Mouse (Mus musculus) forebrain, embryonic 12.5 days (tissue): ENCODE measurements around the gene Rtn2. TPM values are rescaled to one million over a fixed set of nuclear protein-coding genes. Genes with fewer than 3 reads are reported as not detected.
"Not testable (repeated sequence)": the region's sequence is repeated elsewhere in the genome, so short reads cannot be mapped to it uniquely, and the experiment has no call there.

Experiments used
- ATAC-seq: fragments of 200-750 bp; cut with Nextera tagmentation; 2 replicates; pipeline ENCODE4 v1.8.0; 2017; ENCODE audit warnings: moderate TSS enrichment; ENCODE audit not compliant: low FRiP score
- H3K27ac ChIP-seq: fragments of 300-500 bp; sonication (generic); 2 replicates; pipeline ENCODE4 v1.5.1; 2016; ENCODE audit warnings: mild to moderate bottlenecking
- H3K27me3 ChIP-seq: fragments of 300-500 bp; sonication (generic); 2 replicates; pipeline ENCODE4 v1.6.1; 2016; ENCODE audit warnings: mild to moderate bottlenecking
- H3K36me3 ChIP-seq: fragments of 300-500 bp; sonication (generic); replicated peaks from 2 replicates; pipeline ENCODE4 v1.6.1; 2016; ENCODE audit warnings: mild to moderate bottlenecking
- H3K4me1 ChIP-seq: fragments of 300-500 bp; sonication (generic); 2 replicates; pipeline ENCODE4 v1.6.1; 2016
- H3K4me2 ChIP-seq: fragments of 300-500 bp; sonication (generic); 2 replicates; pipeline ENCODE4 v1.6.1; 2016; ENCODE audit warnings: mild to moderate bottlenecking, moderate library complexity
- H3K4me3 ChIP-seq: fragments of 300-500 bp; sonication (generic); replicated peaks from 2 replicates; pipeline ENCODE4 v1.5.1; 2016; ENCODE audit warnings: mild to moderate bottlenecking
- H3K9ac ChIP-seq: fragments of 300-500 bp; sonication (generic); 2 replicates; pipeline ENCODE4 v1.6.1; 2016; ENCODE audit warnings: mild to moderate bottlenecking
- H3K9me3 ChIP-seq: fragments of 300-500 bp; sonication (generic); 2 replicates; pipeline ENCODE4 v1.6.1; 2016
- WGBS: fragments of 180-500 bp; shearing (Covaris S2); methylation state at CpG from one replicate; pipeline ENCODE4 v1.1.7; 2016; 5-methylcytosine and 5-hydroxymethylcytosine counted together
- polyA plus RNA-seq: library from polyadenylated mRNA; unstranded; fragments of >200 nt; fragmentation: Nextera tagmentation; extraction: Ambion mirVana; gene quantifications from 2 replicates; pipeline ENCODE4 v1.2.1, GENCODE M21; 2016

Rtn2 gene
- polyA plus RNA-seq, 1 experiment from 2014 or later: 70.3 TPM

DNA sequence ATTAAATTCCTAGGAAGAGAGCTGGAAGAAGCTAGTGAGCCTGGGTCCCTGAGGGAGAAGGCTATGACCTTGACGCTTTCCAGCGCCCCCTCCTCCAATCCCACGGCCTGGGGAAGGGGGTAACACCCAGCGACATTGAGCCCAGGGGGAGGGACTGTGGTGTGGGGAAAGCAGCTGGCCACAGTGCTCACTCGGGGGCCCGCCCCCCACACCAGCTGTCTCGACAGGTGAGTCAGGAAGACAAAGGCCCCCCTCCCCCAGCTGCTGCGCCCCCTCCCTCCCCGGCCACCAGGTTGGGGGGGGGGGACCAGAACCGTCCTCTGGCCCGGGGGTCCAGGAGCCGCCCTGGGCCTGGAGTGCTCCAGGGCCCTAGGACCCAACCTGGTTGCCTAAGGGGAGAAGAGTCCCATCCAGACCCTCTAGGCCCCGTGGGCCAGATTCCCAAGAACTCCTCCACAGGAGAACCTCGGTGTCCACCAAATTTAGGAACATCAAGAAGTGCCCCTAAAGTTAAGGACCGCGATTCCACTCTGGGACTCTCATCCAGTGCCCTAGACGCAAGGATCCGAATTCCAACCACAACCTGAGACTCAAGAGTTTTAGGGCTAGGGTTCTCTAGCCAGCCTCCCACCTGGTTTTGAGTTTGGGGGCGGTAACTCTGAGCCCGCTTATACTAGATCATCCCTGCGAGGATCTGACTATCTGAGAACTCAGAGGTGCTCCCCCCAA, 11.8 kb upstream of the Rtn2 start:
- under 1% methylated on average over 20 of the region's 21 CpGs for WGBS
- ATAC-seq: no peak
- H3K9me3 ChIP-seq: no peaks in the 10 kb centered on the region
- peak overlapping the region; percentile 99 for H3K4me3 ChIP-seq
- peaks cover 28% of the 10 kb centered on the region for H3K4me1 ChIP-seq
- H3K27ac ChIP-seq: peak overlapping the region; percentile 87; the same call in 1 of the 2 replicates
- H3K9ac ChIP-seq: peak overlapping the region; percentile 88
- peak overlapping the region; percentile 95 for H3K4me2 ChIP-seq
- H3K36me3 ChIP-seq: no peaks in the 10 kb centered on the region
- 0 out of 2 replicates have a peak, but pooled peaks cover 3% of the 10 kb centered on the region for H3K27me3 ChIP-seq

DNA sequence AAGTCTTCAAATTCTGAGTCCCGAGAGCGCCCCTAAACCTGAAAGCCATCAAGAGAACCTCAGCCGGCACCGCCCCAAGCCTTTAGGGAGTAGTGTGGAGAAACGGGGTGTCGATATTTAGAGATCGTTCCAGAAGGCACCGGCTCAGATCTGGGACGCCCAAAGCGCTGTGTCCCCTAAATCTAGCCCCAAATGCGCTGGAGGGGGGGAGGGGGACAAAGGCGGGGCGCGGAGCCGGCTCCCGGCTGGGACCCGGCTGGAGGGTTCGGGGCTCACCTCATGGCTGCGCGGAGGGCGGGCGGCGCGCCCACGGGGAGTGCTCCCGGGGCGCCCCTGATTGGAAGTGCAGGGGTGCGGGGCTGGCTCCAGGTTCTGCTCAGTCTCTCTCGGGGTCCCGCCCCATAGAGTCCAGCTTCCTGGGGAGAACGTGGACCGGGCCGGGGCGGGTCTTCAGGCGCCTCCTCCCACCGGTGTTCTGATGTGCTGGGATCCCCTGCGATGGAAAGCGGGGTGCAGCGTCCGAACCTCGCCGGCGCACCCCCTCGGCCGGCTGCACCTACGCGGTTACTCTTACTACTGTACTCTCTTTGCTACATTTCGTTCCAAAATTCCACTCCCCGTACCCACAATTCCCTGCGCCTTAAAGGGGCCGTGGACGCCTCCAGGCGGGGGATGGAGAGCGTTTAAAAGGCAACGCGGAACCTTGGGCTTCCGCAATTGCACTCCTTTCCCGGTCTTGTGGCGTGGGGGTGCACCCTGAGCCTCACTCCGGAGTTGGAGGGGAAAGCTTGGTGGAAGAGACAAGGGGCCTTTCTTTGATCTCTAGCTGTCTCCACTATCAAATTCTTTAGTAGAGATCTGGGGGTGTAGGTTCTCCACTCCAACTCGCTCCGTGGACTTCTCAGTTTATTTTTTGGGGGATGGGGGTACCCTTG, 10.9 kb upstream of the Rtn2 start, which contains the start of gene Vasp:
TSS of gene Vasp (minus strand) at position 580 of the 935 bp plus-strand sequence.
- Histone ChIP-seq H3K4me1 (peaks cover 28% of the 10 kb centered on the region), H3K9me3 (no peaks in the 10 kb centered on the region), H3K36me3 (no peaks in the 10 kb centered on the region), H3K4me3 (peak within 1 kb of the TSS; percentile 99), H3K4me2 (peak within 1 kb of the TSS; percentile 95), H3K27me3 (0 out of 2 replicates have a peak, but pooled peaks cover 3% of the 10 kb centered on the region), H3K9ac (peak within 1 kb of the TSS; percentile 88), H3K27ac (peak within 1 kb of the TSS; percentile 87)
- WGBS: under 1% methylated on average over 60 of the region's 62 CpGs
- ATAC-seq: peak; percentile 70

DNA sequence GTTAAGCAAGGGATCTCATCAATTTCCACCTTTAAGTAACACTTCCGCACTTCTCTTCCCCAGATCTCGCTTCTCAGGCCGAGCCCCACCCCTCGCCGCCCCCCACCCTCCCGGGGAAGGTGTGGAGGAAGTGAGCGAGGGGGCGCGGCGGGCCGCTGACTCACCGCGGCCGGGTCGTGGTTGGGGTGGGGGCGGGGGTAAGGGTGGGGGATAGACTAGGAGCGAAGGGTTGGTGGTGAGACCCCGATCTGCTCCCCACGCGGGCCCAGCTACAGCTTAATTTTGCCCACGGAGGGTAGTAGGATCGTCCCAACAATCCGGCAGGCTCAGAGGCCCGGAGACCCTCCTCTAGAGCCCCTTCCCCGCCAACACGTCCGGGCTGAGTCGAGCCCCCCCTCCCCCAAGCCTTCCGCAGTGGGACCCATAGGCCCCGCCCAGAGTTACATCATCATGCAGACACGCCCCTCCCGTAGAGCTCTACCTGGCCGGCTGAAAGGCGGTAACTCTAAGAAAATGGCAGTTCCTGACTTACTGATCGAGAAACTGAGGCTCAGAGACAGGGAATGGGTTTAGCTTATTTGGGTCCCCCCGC, 10.2 kb upstream of the Rtn2 start:
- Histone ChIP-seq H3K4me2 (peak overlapping the region; percentile 95), H3K9ac (peak overlapping the region; percentile 88), H3K4me3 (peak overlapping the region; percentile 99), H3K4me1 (peaks cover 28% of the 10 kb centered on the region), H3K36me3 (no peaks in the 10 kb centered on the region), H3K27ac (peak overlapping the region; percentile 87), H3K9me3 (no peaks in the 10 kb centered on the region), H3K27me3 (peaks cover 8% of the 10 kb centered on the region; the same call in 1 of the 2 replicates)
- peak; percentile 76 for ATAC-seq
- WGBS: 2% methylated on average over 35 of the region's 36 CpGs

DNA sequence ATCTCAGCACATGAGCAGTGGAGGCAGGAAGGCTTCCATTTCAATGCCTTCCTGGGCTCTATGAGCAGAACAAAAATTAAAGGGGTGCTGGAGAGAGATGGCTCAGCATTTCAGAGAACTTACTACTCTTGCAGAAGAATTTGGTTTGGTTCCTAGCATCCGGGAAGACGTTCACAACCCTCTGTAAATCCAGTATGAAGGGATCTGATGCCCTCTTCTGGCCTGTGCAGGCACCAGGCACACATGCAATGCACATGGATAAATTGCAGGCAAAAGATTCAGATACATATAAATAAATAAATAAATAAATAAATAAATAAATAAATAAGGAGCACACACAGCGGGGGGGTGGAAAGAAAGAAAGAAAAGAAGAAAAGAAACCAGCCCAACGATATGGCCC, 6.2 kb upstream of the Rtn2 start:
- Histone ChIP-seq H3K4me1 (peaks cover 11% of the 10 kb centered on the region), H3K4me2 (no peak overlapping the region), H3K9ac (no peak overlapping the region), H3K27me3 (peaks cover 48% of the 10 kb centered on the region), H3K27ac (no peak overlapping the region), H3K36me3 (no peaks in the 10 kb centered on the region), H3K4me3 (no peak overlapping the region), H3K9me3 (no peaks in the 10 kb centered on the region)
- 58% methylated on average over 4 of the region's 4 CpGs for WGBS
- no peak for ATAC-seq

DNA sequence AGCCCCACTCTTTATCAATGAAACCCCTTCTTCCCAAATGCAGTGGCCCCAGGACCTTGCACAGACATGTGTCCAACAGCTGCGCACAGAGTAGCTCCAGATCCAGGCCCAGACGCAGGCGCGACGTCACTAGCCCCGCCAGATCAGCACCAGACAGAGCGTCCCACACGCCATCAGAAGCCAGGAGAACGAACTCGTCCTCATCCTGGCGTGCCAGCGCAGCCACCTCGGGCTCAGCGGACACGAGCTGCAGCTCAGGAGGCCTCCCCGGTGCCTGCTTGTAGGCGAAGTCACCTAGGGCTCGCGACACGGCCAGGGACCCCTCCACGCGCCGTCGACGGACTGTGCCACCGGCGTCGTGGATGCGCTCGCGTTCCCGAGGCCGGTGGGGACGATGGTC, 3.4 kb upstream of the Rtn2 start:
- Histone ChIP-seq H3K9me3 (no peaks in the 10 kb centered on the region), H3K4me2 (peak overlapping the region; percentile 45), H3K4me1 (peaks cover 17% of the 10 kb centered on the region), H3K36me3 (no peaks in the 10 kb centered on the region), H3K9ac (no peak overlapping the region), H3K27me3 (peaks cover 53% of the 10 kb centered on the region), H3K27ac (no peak overlapping the region), H3K4me3 (peak overlapping the region; percentile 26)
- ATAC-seq: no peak
- WGBS: 5% methylated on average over 34 of the region's 34 CpGs

DNA sequence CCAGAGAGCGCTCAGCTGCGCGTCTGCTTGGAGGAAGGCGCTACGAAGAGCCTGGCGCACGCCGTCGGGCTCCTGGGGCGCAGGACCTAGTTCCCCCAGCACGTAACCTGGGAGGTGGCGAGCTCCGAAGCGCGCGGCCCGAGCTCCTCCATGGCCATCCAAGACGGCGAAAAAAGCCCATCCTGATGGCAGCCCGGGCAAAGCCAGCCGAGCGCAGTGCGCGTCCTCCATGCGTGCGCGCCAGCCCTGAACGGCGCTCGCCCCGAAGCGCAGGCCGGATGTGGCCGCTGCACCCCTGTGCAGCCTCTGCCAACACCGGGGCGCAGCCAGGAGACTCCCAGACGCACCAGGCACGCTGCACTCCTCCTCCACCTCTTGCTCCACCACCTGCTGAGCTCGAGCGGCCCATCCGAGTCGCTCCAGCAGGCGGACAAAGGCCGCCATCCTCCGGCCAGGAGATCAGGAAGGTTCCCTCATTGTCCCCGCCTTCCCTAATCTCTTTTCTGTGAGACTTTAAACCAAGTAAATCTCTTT, 2.8 kb upstream of the Rtn2 start, which contains the start of gene Ppm1n:
TSS of gene Ppm1n (minus strand) at position 484 of the 534 bp plus-strand sequence.
- no peak within 1 kb of the TSS for H3K9ac ChIP-seq
- under 1% methylated on average over 46 of the region's 46 CpGs for WGBS
- peaks cover 21% of the 10 kb centered on the region for H3K4me1 ChIP-seq
- peak within 1 kb of the TSS; percentile 45 for H3K4me2 ChIP-seq
- no peak within 1 kb of the TSS for H3K27ac ChIP-seq
- no peak for ATAC-seq
- H3K9me3 ChIP-seq: no peaks in the 10 kb centered on the region
- H3K27me3 ChIP-seq: peaks cover 50% of the 10 kb centered on the region
- H3K36me3 ChIP-seq: no peaks in the 10 kb centered on the region
- H3K4me3 ChIP-seq: peak within 1 kb of the TSS; percentile 26

DNA sequence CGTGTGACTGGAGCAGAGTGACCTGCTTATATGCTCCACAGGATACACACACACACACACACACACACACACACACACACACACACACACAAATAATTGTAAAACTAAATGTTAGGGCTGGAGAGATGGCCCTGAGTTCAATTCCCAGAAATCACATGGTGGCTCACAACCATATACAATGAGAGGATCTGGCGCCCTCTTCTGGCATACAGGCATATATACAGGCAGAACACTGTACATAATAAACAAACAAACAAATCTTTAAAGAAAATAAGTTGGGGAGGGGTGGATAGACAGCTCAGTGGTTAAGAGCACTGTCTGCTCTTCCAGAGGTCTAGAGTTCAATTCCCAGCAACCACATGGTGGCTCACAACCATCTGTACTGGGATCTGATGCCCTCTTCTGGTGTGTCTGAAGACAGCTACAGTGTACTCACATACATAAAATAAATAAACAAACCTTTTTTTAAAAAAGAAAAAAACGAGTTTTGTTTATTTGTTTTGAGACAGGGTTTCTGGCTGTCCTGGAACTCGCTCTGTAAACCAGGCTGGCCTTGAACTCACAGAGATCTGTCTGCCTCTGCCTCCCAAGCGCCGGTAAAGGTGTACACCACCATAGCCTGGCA, 632 bp upstream of the Rtn2 start:
- Histone ChIP-seq H3K4me2 (peak overlapping the region; percentile 88), H3K4me3 (peak overlapping the region; percentile 80), H3K27me3 (peaks cover 50% of the 10 kb centered on the region), H3K4me1 (peaks cover 21% of the 10 kb centered on the region)
- not testable (repeated sequence) for H3K36me3 ChIP-seq, H3K9ac ChIP-seq, H3K9me3 ChIP-seq, H3K27ac ChIP-seq, ATAC-seq
- WGBS: 41% methylated on average over 6 of the region's 6 CpGs

DNA sequence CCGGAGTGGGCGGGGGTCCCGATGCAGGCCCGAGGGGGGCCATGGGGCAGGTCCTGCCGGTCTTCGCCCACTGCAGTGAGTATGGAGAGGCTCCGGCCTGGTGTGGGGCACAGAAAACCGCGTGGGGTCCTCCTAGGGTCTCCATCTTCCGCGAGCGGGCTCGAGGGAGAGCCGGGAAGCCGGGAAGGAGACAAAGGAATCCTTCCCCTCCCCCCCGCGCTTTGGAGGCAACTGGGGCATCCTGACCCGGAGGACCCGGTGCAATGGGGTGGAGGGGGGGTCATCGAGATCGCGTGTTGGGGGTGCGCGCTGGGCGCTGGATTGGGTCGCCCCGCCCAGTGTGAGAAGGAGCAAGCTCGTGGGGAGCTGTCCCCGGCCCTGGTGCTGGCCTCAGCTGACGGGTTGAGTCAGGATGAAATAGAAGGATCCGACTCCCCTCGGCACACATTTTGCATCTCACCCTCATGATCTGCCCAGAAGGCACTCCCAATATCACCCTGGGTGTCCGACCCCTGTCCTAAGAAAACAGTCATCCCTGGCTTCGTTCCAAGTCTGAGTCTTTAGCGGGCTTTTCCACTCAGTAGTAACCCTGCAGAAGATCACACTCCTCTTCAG, 474 bp downstream of the Rtn2 start:
- Histone ChIP-seq H3K27ac (peak overlapping the region; percentile 87), H3K27me3 (peaks cover 39% of the 10 kb centered on the region), H3K4me3 (peak overlapping the region; percentile 80), H3K36me3 (peaks cover 18% of the 10 kb centered on the region), H3K4me1 (peaks cover 21% of the 10 kb centered on the region), H3K9ac (peak overlapping the region; percentile 91), H3K4me2 (peak overlapping the region; percentile 88), H3K9me3 (no peaks in the 10 kb centered on the region)
- WGBS: 1% methylated on average over 35 of the region's 35 CpGs
- ATAC-seq: peak; percentile 80

DNA sequence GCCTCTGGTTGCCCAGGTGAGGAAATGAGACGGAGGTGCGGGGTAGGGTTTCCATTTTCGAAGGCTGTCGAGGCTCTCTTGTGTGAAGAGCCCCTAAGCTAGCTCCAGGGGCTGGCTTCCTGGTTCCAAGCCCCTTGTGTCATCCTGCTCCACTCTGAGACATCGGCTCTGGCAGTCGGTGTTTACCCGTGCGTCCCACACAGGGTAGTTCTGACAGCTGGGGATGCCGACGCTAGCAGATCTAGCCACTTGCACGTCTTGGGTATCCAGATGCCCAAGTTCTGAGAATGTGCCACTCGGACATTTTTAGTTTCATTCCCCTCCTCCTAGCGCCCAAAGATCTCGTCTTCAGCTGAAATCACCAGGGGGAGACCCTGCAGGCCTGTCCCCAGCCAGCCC, 981 bp downstream of the Rtn2 start:
- WGBS: 31% methylated on average over 14 of the region's 14 CpGs
- peak; percentile 21; the same call in 1 of the 2 replicates for ATAC-seq

DNA sequence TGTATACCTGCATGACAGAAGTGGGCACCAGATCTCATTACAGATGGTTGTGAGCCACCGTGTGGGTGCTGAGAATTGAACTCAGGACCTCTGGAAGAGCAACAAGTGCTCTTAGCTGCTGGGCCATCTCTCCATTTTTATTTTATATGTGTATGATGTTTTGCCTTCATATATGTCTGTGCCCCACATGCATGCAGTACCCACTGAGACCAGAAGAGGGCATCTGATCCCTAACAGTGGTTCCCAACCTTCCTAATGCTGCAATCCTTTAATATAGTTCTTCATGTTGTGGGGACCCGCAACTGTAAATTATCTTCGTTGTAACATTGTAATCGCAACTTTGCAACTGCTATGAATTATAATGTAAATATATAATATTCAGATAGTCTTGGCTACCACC, 2.3 kb downstream of the Rtn2 start:
- H3K9me3 ChIP-seq: no peaks in the 10 kb centered on the region
- no peak overlapping the region for H3K4me3 ChIP-seq
- peaks cover 20% of the 10 kb centered on the region for H3K27me3 ChIP-seq
- H3K27ac ChIP-seq: no peak overlapping the region
- H3K36me3 ChIP-seq: peaks cover 29% of the 10 kb centered on the region
- H3K4me2 ChIP-seq: no peak overlapping the region
- H3K9ac ChIP-seq: no peak overlapping the region
- peaks cover 14% of the 10 kb centered on the region for H3K4me1 ChIP-seq
- 23% methylated on average over 4 of the region's 4 CpGs for WGBS
- no peak for ATAC-seq

More for the DNA sequence above, 981 bp downstream of the Rtn2 start:
- peak overlapping the region; percentile 88 for H3K4me2 ChIP-seq
- no peaks in the 10 kb centered on the region for H3K9me3 ChIP-seq
- H3K4me3 ChIP-seq: peak overlapping the region; percentile 80
- H3K27me3 ChIP-seq: peaks cover 34% of the 10 kb centered on the region
- H3K27ac ChIP-seq: peak overlapping the region; percentile 87; the same call in 1 of the 2 replicates
- H3K4me1 ChIP-seq: peaks cover 21% of the 10 kb centered on the region
- H3K9ac ChIP-seq: peak overlapping the region; percentile 91
- H3K36me3 ChIP-seq: peaks cover 23% of the 10 kb centered on the region
